Mouse (Mus musculus): ENCODE measurements around the gene Nf2.

Gene Nf2

DNA sequence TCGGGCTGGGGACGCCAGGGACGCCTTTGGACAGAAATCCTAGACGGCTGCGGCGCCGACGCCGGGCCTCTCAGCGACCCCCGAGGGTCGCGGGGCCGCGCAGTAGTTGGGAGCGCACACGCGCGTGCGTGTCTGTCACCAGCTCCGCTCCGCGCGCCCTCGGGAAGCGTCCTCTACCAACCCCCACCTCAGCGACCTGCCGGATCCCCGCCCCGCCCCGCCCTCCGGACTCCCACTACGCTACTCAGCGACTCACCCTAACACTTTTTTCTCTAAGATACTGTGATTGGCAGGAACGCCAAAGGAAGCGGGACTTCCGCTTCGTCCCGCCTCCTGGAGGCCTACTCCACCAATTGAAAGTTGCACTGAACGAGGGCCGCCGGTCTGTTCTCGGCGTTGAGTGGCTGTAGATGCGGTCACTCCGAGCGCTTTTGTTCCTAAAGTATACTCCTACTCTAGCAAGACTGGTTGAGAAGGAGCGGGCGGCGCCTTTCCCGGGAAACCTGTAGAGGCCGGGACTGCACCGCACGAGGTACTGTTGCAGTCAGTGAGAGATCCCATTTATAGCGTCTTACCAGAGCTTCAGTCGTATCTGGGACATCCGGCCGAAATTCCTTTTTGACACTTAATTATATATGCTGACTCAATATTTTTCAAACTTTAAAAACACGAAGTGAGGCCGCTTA, at the start of gene Nf2:
Gene Nf2 (minus strand): TSS at position 279 of the 686 bp plus-strand sequence.
- peak; percentile 99 for DNase-seq (ENCODE audit: low spot score)

DNA sequence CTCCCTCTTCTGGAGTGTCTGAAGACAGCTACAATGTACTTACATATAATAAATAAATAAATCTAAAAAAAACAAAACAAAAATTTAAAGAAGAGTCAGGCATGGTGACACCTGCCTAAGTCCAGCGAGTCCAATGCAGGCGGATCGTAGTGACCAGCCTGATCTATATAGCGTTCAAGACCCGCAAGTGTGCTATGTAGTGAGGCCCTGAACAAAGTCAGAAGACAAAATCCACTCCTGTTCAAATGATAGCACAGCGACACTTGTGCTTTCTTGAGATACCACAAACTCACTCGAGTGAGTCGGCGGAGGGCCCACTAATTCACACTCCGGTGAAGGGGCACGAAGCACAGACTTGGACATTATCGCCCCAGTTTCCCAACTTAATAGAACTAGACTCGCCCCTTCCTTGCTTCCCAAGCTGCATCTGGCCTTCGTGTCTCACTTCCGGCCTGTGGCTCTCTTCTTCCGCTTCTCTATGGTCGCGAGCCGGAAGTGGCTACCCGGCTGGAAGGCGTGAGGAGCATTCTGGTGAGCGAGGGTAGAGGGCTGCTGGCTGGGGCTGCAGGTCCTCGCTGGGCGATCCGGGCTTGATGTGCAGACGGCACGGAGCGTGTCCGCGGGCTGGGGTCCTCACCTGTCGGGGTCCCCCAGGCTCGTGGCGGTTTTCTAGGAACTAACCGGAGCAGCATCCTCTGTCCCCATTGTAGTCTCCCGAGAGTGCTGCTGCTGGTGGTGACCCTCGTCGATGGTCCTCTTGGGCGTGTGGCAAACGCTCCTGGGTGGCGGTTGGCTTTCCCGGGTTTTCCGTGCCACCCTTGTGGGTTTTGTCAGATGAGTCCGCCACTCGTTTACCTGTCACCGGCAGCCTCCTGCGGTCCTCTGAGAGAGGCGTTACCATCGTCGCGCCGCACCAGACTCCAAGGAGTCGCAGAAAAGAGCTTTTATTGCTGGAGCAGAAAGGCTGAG, 45.8 kb upstream of the Nf2 start, which contains the start of gene Thoc5:
Gene Thoc5 (plus strand): TSS at position 473 of the 969 bp plus-strand sequence.
- DNase-seq (ENCODE audit: low spot score): peak; percentile 92

DNA sequence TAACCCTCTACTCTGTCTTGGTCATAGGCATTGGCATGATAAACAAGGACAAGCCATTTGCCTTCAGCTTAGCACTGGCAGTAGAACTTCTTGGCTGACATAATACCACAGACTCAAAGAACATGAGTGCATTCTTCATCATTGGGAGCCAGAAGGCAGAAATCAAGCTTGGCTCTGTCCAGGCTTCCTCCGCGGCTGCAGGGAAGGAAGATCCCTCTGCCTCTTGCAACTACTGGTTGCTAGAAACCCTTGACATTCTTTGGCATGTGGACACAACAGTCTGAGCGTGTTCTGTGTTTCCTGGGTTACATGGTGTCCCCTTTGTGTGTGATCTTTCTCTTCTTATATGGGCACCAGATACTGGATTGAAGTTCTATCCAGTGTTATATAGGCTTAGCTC, 37.7 kb upstream of the Nf2 start:
- peak; percentile 73 for DNase-seq (ENCODE audit: low spot score)

DNA sequence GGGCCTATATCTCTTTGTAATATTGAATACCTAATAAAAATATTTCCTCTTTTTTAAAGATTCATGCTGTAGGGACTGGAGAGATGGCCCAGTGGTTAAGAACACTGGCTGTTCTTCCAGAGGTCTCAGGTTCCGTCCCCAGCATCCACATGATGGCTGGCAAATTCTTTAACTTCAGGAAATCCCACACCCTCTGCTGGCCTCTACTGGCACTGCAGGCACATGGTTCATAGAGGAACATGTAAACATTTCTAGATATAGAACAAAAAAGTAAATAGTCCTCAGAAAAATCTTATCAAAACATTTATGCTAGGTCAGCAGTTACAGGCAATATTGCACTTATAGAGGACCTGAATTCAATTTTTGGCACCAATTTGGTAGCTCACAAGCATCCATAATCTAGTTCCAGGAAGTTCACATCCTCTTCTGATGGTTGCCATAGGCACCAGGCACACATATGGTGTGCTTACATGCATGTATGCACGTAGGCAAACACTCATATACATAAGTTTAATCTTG, 36.1 kb upstream of the Nf2 start:
- peak; percentile 29 for DNase-seq (ENCODE audit: low spot score)

DNA sequence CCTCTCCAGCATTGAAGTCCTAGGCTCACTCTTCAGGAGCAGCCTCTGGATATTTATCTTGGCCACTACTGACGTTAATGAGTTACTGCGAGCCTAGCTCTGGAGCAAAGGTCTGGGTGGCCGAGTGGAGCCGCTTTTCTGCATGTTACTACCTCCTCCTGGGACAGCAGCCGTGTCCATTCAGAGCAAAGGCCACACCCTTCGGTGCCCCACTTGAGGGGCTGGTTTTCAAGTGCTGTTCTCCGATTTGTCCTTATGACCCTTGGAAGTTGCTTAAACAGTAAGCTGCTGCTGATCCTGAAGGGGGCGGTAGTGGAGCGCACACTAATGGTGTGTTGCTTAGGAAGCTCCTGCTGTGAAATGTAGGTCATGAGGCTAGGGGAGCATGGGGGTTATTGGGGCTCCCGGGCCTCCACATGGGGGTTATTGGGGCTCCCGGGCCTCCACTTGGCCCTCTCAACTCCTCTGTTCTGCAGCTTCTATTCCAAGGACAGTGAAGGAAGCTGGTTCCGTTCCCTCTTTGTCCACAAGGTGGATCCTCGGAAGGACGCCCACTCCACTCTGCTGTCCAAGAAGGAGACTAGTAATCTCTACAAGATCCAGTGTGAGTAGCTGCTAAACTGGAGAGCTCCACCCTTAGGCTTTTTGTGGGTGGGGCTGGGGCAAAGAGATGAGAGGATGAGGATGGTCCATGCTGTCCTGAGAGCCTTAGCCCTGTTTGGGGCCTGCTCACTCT, 33.7 kb upstream of the Nf2 start:
- DNase-seq (ENCODE audit: low spot score): peak; percentile 69

DNA sequence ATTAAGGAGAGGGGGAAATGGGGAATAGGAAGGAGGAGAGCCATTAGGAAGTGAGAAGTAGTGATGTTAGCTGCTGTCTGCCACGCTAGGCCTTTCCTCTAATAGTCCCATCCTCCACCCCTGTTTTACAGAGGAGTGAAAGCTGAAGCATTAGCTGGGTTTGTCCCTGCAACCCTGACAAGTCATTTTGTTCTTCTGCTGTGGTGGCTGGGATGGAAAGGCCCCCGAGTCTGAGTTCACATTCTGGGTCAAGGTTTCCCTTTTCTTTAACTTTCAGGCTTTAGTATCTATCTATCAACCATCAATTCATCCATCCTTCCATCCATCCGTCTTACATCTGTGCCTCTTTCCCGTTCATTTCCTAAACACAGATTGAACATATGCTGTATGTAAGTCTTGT, 31.8 kb upstream of the Nf2 start:
- no peak for DNase-seq (ENCODE audit: low spot score)

DNA sequence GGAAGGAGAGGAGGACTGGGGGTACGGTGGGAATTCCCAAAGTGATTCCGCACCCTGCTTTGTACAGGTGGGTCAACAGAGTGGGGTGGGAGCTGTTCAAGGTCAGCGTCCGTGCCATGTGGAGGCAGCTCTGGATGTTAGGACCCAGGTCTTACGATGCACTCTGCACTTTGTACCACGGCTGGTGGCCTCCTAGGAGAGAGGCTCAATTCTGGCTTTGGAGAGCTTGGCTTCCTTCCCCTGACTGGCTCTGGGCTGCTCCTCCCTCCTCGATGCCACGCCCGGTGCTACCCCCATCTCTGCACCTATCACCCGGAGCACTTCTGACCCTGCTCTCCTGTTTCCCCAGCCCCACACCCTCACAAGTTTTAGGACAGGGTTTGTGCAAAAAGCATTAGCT, 25.2 kb upstream of the Nf2 start:
- DNase-seq (ENCODE audit: low spot score): no peak

DNA sequence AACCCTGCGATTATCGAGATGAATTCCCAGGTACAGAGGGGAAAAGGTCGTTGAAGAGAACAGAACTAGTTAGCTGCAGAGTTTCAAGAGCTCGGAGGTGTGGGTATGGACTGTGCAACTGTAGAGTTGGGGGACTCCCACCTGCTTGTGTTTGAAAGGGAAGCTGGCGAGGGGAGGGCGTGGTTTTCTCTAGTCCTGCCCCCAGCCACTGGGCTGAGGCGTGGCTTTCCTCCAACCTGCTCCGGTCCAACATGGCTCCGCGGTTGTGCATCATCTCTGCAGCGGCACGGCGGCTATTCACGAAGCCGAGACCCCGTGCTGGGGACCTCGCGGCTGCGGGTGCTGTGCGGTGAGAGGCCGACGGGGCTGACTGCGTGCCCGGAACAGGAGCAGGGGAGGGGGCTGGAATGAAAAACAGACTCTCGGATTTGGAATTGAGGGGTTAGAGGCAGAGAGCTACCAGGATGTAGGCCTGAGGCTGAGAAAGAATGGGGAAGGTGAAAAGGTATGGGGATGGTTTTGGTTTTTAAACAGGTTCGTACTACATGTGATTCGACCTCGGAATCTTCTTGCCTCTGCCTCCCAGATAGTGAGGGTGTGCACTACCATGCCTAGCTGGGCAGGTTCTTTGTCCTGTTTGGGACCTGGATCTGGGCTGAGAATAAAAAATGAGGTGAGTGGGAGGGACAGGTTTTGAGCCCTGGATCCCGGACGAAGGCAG, 24.6 kb upstream of the Nf2 start, which contains the start of gene Nipsnap1:
Gene Nipsnap1 (plus strand): TSS at position 197 of the 721 bp plus-strand sequence.
- peak; percentile 28 for DNase-seq (ENCODE audit: low spot score)

DNA sequence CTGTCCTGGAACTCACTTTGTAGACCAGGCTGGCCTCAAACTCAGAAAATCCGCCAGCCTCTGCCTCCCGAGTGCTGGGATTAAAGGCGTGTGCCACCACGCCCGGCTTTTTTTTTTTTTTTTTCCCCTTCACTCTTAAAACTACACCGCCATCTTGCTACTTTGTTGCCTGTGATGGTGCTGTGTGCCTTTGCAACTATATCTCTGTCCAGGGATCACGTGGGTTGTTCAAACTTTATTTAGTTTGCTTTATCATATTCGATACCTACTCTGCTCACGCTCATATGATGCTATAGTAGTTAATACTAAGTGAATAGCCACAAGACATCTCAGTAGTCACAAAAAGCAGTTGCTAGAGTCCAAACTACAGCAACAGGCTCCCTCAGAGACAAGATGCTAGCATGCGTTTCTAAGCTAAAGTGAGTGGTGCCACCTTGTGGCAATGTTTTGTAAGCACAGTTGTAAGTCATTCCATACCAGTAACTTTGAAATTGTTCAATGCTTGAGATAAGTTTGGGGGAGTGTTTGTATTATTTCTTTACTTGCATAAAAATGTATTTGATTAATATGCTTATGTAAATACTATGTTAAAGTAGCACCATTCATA, 16.4 kb upstream of the Nf2 start:
- DNase-seq (ENCODE audit: low spot score): peak; percentile 86

DNA sequence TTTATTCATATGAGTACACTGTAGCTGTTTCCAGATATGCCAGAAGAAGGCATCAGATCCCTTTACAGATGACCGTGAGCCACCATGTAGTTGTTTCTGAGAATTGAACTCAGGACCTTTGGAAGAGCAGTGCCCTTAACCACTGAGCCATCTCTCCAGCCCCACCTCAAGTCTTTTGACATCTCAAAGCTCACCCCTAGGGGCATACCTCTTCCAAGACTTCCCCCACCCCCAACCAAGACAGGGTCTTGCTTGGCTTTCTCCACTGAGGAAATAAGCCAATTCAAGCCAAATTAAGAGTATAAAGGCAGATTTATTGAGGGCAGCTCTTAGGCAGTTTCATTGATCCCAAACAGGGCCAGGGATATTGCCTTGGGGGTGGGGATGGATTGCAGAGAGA, 13.4 kb upstream of the Nf2 start:
- no peak for DNase-seq (ENCODE audit: low spot score)

DNA sequence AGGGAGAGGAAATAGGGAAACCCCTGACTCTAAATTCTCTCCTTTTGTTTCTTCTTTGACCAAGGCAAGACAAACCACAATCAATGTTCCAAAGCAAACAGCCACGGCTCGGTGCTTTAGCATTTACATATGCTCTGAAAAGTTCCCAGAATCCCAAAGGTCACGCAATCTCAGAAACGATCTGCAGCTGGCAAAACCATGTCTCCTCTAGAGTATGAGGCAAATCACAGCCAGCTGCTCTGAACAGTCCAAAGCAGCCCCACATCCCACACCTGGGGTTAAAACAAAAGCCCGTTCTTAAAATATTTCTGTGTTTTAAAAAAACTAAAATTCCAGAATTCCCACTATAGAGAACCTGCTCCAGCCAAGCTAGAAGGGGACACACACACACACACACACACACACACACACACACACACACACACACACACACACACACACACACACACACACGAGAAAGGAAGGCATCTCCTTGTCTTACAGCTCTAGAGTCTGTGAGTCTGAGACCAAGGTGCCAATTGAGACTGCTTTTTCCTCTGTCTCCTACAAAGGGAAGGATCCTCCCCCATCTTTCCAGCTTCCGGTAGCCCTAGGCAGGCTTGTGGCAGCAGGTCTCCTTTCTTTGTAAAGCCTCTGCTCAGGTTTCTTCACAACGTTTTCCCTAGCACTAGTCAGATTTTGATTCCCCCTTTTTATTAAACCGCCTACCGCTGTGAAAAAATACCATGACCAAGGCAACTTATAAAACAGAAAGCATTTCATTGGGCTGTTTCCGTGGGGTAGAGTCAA, 12.7 kb upstream of the Nf2 start:
- DNase-seq (ENCODE audit: low spot score): no peak

DNA sequence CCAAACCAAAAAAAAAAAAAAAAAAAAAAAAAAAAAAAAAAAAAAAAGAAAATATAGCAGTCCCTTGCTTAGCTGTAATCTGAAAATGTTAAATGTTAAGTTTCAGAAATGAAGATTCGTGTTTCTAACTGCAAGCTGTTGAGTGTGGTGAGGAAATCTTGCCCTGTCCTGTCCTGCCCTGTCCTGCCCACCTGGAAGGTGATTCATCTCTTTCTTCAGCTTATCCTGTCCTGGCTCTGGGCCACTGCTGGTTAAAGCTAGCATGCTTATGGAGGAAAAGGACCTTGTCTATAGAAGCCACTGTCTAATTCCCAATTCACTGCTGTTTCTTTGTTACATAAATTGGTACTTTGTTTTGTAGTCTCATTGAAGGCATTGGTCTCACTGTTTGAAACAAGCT, 11.7 kb upstream of the Nf2 start:
- no peak for DNase-seq (ENCODE audit: low spot score)

DNA sequence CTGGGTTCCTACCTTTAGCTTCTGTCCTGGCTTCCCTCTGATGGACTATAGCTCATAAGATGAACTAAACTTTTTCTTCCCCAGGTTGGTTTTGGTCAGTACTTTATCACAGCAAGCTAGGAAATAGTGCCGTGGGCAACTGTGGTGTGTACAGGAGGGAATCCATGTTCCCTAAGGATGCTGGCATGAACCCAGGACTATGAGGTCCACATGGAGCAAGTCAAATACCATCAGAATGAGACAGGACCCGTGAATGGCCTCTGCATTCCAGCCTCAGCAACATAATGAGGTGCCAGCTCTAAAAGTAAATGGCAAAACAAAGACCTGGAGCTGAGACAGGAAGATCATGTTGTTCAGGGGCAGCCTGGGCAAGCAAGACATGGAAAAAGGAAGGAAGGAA, 9.1 kb upstream of the Nf2 start:
- no peak for DNase-seq (ENCODE audit: low spot score)

DNA sequence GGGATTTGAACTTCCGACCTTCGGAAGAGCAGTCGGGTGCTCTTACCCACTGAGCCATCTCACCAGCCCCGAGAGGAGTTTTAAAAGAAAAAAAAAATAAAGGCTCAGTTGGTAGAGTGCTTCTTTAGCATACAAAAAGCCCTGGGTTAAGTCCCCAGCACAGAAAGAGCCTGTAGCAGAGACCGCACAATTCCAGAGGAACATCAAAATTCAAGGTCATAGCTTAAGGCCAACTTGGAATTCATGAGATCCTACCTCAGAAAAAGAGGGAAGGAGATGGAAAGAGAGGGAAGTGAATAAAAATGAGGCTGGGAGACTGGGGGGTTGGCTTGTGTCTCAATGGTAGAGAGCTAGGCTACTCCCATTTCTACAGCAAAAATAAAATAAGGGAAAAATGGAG, 4.8 kb upstream of the Nf2 start:
- no peak for DNase-seq (ENCODE audit: low spot score)

DNA sequence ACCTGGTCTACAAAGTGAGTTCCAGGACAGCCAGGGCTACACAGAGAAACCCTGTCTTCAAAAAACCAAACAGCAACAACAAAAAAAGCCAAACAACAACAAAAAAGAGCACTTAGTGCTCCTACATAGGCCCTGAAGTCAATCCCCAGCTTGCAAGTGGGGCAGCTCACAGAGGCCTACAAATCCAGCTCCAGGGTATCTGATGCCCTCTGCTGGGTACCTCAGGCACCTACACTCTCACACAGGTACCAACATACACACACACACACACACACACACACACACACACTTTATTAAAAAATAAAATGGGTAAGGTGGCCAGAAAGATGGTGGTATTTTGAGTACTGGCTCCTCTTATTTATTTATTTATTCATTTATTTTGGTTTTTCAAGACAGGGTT, 3.7 kb upstream of the Nf2 start:
- no peak for DNase-seq (ENCODE audit: low spot score)

DNA sequence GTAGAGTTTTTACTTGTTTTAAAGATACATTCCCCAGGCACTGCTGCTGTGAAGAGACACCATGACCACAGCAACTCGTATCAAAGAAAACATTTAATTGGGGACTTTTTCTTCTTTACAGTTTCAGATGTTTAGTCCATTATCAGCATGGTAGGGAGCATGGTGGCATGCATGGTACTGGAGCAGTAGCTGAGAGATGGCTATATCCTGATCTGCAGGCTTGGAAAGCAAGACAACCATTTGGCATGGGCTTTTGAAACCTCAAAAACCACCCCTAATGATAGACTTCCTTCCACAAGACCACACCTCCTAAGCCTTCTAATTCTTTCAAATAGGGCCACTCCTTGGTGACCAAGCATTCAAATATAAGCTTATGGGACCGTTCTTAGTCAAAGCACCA, 1.1 kb upstream of the Nf2 start:
- DNase-seq (ENCODE audit: low spot score): no peak

DNA sequence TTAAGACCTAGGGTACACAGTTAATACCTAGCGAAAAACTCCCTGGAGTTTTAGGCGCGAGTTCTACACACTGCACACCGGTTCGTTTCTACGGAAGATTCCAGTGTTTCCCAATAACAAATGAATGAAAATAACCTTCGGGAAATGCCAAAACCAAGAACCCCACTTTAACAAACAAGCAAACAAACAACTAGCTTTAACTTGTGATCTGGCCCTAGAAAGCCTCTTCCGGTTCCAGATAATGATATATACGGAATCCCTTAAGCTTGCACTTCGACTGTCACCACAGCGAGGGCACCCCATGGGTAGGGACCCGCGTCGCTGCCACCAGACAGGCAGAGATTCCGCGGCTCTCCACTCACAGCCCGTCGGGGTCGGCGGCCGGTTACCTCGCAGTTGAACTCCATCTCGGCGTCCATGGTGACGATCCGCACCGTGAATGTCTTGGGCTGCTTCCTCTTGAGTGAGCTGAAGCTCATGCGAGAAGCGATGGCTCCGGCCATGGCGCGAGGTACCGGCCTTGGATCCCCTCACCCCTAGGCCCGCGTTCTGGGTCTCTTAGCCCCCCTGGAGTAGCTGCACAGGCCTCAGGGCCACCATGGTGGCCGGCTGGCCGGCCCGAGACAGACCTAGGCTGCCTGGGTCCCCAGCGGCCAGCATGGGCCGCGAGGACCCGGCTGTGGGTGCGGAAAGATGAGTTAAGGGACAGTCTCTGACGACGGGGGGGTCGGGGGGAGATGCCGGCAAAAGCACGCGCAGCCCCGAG, 670 bp downstream of the Nf2 start:
- peak; percentile 43 for DNase-seq (ENCODE audit: low spot score)

DNA sequence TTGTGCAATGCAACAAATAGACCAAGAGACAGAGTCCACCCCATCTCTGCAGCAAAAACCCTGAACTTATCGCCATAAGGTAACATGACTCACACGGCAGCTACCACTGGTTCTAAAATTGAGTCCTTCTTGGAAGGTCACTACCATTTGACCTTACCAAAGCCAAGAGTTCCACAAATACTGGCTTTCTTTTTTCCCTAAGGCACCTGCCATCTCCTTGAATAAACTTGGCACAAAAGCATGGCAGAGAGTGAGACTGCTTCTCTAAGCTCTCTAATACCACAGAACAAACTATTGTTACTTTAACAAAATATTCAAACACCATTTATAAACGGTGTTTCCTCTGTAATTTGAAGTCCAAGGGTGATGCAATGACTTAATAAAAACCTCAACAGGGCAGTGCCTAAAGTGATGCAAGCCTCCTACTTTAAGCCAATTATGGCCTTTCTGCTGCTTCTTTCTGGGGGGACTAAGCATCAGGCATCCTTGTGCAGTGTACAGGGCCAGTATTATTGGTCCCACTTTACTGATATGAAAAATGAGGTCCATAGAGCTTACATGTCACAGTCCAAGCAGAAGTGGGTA, 8.3 kb downstream of the Nf2 start:
- no peak for DNase-seq (ENCODE audit: low spot score)

DNA sequence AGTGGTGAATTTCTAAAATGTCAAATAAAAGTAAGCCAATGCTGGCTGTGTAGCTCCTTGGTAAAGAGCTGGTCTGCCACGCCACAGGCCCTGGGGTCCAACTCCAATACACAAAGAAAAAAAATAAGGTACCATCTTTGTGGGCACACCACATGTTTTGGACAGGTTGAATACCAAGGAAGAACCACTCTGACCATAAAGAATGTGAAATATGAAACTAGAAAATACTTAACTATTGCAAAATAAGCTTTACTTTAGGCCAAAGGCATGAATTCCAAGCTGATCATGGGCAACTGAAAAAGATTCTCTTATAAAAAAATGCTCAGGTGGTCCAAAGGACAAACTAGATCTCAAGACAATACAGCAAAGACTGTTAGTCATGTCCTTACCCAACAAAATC, 11.1 kb downstream of the Nf2 start:
- no peak for DNase-seq (ENCODE audit: low spot score)
